Mouse (Mus musculus): ENCODE data around the gene Mcm3. TPM values are rescaled to one million over a fixed set of nuclear protein-coding genes. Genes with fewer than 3 reads are reported as not detected.
"Not testable (repeated sequence)": the region's sequence is repeated elsewhere in the genome, so short reads cannot be mapped to it uniquely, and the experiment has no call there.

Mcm3 gene
- polyA plus RNA-seq, 1 experiment, result 83.9 TPM

GRCm38 (mm10) chr1:20791414-20791813, 28.7 kb downstream of the Mcm3 start:
- TF ChIP-seq CTCF (IDR thresholded peaks at IDR 0.05; ENCODE audit: borderline replicate concordance, control insufficient read depth, extremely low read depth, insufficient read depth, low read length, poor library complexity) (no peak), POLR2A (IDR thresholded peaks at IDR 0.05; ENCODE audit: control insufficient read depth, extremely low read depth, insufficient read depth, low read length, poor library complexity) (no peak)
- Histone ChIP-seq H3K27ac (ENCODE audit: control insufficient read depth, insufficient read depth, low read length) (no peak overlapping the region), H3K36me3 (ENCODE audit: control insufficient read depth, insufficient read depth, low read length) (no peaks in the 10 kb centered on the region), H3K4me1 (replicated peaks; ENCODE audit: control insufficient read depth, insufficient read depth, low read length) (no peaks in the 10 kb centered on the region), H3K4me3 (ENCODE audit: control insufficient read depth, insufficient read depth, low read length) (no peak overlapping the region), H3K27me3 (ENCODE audit: control insufficient read depth, insufficient read depth, low read length) (no peaks in the 10 kb centered on the region)
- no peak for DNase-seq
- 51% methylated on average over 7 of the region's 7 CpGs for WGBS

- not testable (repeated sequence) for H3K27ac ChIP-seq (ENCODE audit: control insufficient read depth, insufficient read depth, low read length); H3K36me3 ChIP-seq (ENCODE audit: control insufficient read depth, insufficient read depth, low read length); H3K27me3 ChIP-seq (ENCODE audit: control insufficient read depth, insufficient read depth, low read length); H3K4me1 ChIP-seq (replicated peaks; ENCODE audit: control insufficient read depth, insufficient read depth, low read length); H3K4me3 ChIP-seq (ENCODE audit: control insufficient read depth, insufficient read depth, low read length); DNase-seq
- 92% methylated on average over 1 of the region's 1 CpGs for WGBS
Observed at GRCm38 (mm10) chr1:20790517-20790916, 29.6 kb downstream of the Mcm3 start, which contains the start of gene Il17f. TSS of gene Il17f (minus strand) at chr1:20790617.

- Histone ChIP-seq H3K27ac (ENCODE audit: control insufficient read depth, insufficient read depth, low read length) (no peak overlapping the region), H3K36me3 (ENCODE audit: control insufficient read depth, insufficient read depth, low read length) (no peaks in the 10 kb centered on the region), H3K4me1 (replicated peaks; ENCODE audit: control insufficient read depth, insufficient read depth, low read length) (no peaks in the 10 kb centered on the region), H3K27me3 (ENCODE audit: control insufficient read depth, insufficient read depth, low read length) (no peaks in the 10 kb centered on the region), H3K4me3 (ENCODE audit: control insufficient read depth, insufficient read depth, low read length) (no peak overlapping the region)
- DNase-seq, result no peak
- 78% methylated on average over 10 of the region's 10 CpGs for WGBS
- TF ChIP-seq POLR2A (IDR thresholded peaks at IDR 0.05; ENCODE audit: control insufficient read depth, extremely low read depth, insufficient read depth, low read length, poor library complexity) (no peak), CTCF (IDR thresholded peaks at IDR 0.05; ENCODE audit: borderline replicate concordance, control insufficient read depth, extremely low read depth, insufficient read depth, low read length, poor library complexity) (no peak)
Observed at GRCm38 (mm10) chr1:20788419-20788818, 31.7 kb downstream of the Mcm3 start.

- Histone ChIP-seq H3K27ac (ENCODE audit: control insufficient read depth, insufficient read depth, low read length) (no peak overlapping the region), H3K27me3 (ENCODE audit: control insufficient read depth, insufficient read depth, low read length) (no peaks in the 10 kb centered on the region), H3K4me3 (ENCODE audit: control insufficient read depth, insufficient read depth, low read length) (no peak overlapping the region), H3K36me3 (ENCODE audit: control insufficient read depth, insufficient read depth, low read length) (no peaks in the 10 kb centered on the region), H3K4me1 (replicated peaks; ENCODE audit: control insufficient read depth, insufficient read depth, low read length) (no peaks in the 10 kb centered on the region)
- WGBS, result 65% methylated on average over 8 of the region's 8 CpGs
- no peak for DNase-seq
- no peak for TF ChIP-seq POLR2A (IDR thresholded peaks at IDR 0.05; ENCODE audit: control insufficient read depth, extremely low read depth, insufficient read depth, low read length, poor library complexity)
- no peak for TF ChIP-seq CTCF (IDR thresholded peaks at IDR 0.05; ENCODE audit: borderline replicate concordance, control insufficient read depth, extremely low read depth, insufficient read depth, low read length, poor library complexity)
Observed at GRCm38 (mm10) chr1:20787046-20787445, 33.1 kb downstream of the Mcm3 start.

GRCm38 (mm10) chr1:20778366-20778765, 41.7 kb downstream of the Mcm3 start:
- TF ChIP-seq POLR2A (IDR thresholded peaks at IDR 0.05; ENCODE audit: control insufficient read depth, extremely low read depth, insufficient read depth, low read length, poor library complexity) (no peak), CTCF (IDR thresholded peaks at IDR 0.05; ENCODE audit: borderline replicate concordance, control insufficient read depth, extremely low read depth, insufficient read depth, low read length, poor library complexity) (no peak)
- WGBS, result 87% methylated on average over 2 of the region's 2 CpGs
- Histone ChIP-seq H3K4me1 (replicated peaks; ENCODE audit: control insufficient read depth, insufficient read depth, low read length) (no peaks in the 10 kb centered on the region), H3K36me3 (ENCODE audit: control insufficient read depth, insufficient read depth, low read length) (no peaks in the 10 kb centered on the region), H3K27ac (ENCODE audit: control insufficient read depth, insufficient read depth, low read length) (no peak overlapping the region), H3K27me3 (ENCODE audit: control insufficient read depth, insufficient read depth, low read length) (no peaks in the 10 kb centered on the region), H3K4me3 (ENCODE audit: control insufficient read depth, insufficient read depth, low read length) (no peak overlapping the region)
- DNase-seq, result no peak

GRCm38 (mm10) chr1:20774026-20774730, 45.9 kb downstream of the Mcm3 start:
- H3K4me1 ChIP-seq (replicated peaks; ENCODE audit: control insufficient read depth, insufficient read depth, low read length); H3K27me3 ChIP-seq (ENCODE audit: control insufficient read depth, insufficient read depth, low read length); H3K36me3 ChIP-seq (ENCODE audit: control insufficient read depth, insufficient read depth, low read length); H3K27ac ChIP-seq (ENCODE audit: control insufficient read depth, insufficient read depth, low read length); H3K4me3 ChIP-seq (ENCODE audit: control insufficient read depth, insufficient read depth, low read length); DNase-seq: not testable (repeated sequence)
- 91% methylated on average over 4 of the region's 4 CpGs for WGBS

GRCm38 (mm10) chr1:20766526-20766925, 53.6 kb downstream of the Mcm3 start:
- H3K27me3 ChIP-seq (ENCODE audit: control insufficient read depth, insufficient read depth, low read length), result no peaks in the 10 kb centered on the region
- no peak overlapping the region for H3K4me3 ChIP-seq (ENCODE audit: control insufficient read depth, insufficient read depth, low read length)
- no peaks in the 10 kb centered on the region for H3K36me3 ChIP-seq (ENCODE audit: control insufficient read depth, insufficient read depth, low read length)
- WGBS, result 61% methylated on average over 6 of the region's 6 CpGs
- TF ChIP-seq CTCF (IDR thresholded peaks at IDR 0.05; ENCODE audit: borderline replicate concordance, control insufficient read depth, extremely low read depth, insufficient read depth, low read length, poor library complexity) (no peak), POLR2A (IDR thresholded peaks at IDR 0.05; ENCODE audit: control insufficient read depth, extremely low read depth, insufficient read depth, low read length, poor library complexity) (no peak)
- DNase-seq, result no peak
- no peaks in the 10 kb centered on the region for H3K4me1 ChIP-seq (replicated peaks; ENCODE audit: control insufficient read depth, insufficient read depth, low read length)
- no peak overlapping the region for H3K27ac ChIP-seq (ENCODE audit: control insufficient read depth, insufficient read depth, low read length)
